Mouse (Mus musculus) urinary bladder, postnatal 25 days (tissue): ENCODE results near the gene Calhm4.
"Not testable (repeated sequence)": the region's sequence is repeated elsewhere in the genome, so short reads cannot be mapped to it uniquely, and the experiment has no call there.

Source experiments
- DNase-seq: peaks from one replicate; pipeline ENCODE4 v3.0.0; 2022; ENCODE audit warnings: low spot score

Gene Calhm4

GRCm38 (mm10) chr10:34044210-34044609 lies at the start of gene Calhm4:
Calhm4 (minus strand) TSS chr10:34044310.
- no peak for DNase-seq

GRCm38 (mm10) chr10:34091888-34092287 lies 47.8 kb upstream of the Calhm4 start:
- no peak for DNase-seq

GRCm38 (mm10) chr10:34090481-34090880 lies 46.4 kb upstream of the Calhm4 start:
- DNase-seq, result no peak

DNA sequence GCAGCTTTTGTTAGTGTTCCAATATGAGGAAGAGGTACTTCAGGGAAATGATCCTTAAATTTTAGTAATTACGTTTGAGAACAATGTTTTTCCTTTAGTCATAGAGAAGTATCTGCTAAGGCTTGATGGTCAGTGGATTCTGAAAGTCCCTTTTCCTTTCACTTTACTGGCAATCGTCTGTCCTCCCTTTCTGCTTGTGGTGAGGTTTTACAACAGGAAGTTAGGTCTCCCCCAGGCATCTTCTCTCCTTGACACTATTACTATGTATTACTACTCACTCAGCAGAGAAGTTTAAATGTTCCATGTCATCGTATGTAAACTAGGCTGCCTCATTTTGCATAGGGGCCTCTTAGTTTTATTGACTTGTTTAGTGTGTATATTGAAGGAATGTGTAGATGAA lies 45.4 kb upstream of the Calhm4 start:
- no peak for DNase-seq

- DNase-seq, result no peak
These were observed 44.4 kb upstream of the Calhm4 start for GRCm38 (mm10) chr10:34088515-34088914.

DNA sequence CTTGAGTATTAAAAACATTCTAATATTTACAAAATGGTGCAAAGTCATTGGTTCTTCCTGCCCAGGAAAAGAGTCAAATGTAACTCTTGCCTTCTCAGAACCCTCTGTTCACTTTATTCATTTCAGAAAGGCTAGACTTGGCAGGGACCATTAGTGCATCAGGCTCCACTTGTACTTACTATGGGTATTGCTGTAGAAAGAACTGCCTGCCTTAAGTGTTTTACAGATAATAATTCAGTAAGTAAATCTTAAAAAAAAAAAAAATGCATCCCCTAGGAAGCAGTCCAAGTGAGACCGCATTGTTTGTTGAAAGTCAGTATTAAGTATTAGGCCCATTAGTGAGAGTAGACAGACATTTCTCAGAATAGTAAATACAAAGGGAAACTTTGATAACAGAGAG lies 42.4 kb upstream of the Calhm4 start:
- no peak for DNase-seq

GRCm38 (mm10) chr10:34074522-34075200 lies 30.6 kb upstream of the Calhm4 start:
- no peak for DNase-seq

DNA sequence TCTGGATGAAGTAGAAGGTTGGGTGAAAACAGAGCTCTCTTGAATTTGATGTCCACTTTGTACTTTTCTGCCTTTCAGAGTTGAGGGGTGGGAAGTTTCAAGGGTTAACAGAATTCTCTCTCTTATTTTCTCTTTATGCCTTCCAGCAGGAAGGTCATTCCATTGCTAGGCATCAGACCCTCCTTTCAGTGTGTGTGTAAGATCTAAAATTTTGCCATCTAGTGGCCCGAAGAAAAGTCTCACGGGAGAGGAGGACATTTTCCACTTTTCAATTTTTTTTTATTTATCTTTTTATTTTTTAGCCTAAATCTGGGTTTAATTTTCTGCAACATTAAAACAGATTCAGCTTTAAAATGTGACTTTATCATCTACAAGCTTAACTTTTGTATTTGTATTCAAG lies 27.5 kb upstream of the Calhm4 start:
- DNase-seq, result no peak

DNA sequence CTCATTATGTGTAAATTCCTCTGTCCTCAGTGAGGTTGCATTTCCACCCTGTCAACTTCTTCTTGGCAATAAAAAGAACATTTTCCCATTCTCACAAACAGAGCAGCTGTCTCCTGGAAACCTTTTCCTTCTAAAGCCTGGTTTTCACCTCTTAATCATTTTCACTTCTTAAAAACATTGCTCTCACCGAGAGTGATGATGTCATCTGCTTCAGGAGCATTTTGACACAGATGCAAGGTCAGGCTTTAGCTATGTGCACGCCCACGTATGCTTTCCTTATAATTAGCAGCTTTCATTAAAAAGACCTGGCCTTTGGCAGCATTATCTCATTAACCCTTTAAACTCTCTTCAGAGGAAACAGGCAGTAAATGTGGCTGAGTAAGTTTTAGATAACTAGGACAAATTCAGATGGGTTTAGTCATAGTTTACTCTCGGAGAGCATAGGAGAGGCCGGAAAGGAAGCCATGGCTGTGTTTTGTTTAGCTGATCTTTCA lies 26.9 kb upstream of the Calhm4 start:
- DNase-seq, result no peak

- DNase-seq, result no peak
These were observed 25.5 kb upstream of the Calhm4 start for GRCm38 (mm10) chr10:34069606-34070005.

GRCm38 (mm10) chr10:34066591-34066990 lies 22.5 kb upstream of the Calhm4 start:
- no peak for DNase-seq

DNA sequence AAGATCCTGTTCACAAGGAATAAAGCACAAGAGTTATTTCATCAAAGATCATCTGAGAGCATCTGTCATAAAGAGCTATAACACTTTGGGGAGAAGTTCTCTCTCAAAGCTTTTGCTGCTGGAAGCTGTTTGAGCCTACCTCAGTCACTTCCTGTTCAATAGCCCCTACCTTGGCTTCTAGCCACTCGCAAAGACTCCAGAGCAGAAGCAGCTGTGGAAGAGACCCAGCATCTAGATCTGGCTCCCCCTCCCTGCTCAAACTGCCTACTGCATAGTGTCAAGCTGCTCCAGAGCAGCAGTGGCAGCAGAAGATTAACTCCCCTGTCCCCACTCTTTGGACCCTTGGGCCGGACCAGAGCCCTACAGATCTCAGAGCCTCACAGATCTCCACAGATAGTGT lies 9.9 kb upstream of the Calhm4 start:
- no peak for DNase-seq

DNA sequence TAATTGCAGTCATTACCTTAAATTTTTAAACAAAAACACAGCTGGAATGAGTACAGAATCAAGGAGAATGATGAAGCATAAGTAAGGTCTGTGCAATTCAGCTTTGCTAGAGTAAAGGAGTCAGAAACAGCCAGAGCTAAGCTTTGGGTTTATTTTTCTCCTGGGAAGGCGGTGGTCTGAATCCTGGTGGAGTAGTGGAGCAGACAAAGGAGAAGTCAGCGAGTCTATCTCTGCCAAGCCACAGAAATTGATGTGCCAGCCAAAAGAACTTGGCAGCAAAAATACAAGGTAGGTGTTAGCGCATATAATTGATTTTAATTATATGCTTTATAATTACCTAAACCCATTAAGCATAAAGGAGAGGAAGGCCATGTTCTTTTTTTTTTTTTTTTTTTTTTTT lies 6.7 kb downstream of the Calhm4 start, which contains the start of gene Trappc3l:
Gene Trappc3l (plus strand): TSS at position 197 of the 400 bp plus-strand sequence.
- no peak for DNase-seq

DNA sequence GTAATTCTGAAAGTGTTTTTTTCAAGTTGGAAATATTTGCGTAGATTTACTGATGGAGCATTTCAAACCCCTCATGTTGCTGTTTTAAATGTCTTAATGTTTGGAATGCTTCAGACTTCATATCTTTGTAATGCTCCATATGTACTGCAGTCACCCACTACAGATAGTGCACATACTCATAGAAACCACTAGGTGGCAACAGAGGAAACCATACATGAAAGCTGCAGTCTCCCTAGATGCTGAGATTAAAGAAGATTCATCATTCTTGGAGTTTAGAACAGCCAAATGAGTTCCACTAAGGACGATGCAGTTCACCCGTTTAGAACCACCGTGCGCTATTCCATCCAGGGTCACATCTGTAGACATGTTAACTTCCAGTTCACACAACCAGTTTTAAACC lies 7.5 kb downstream of the Calhm4 start:
- DNase-seq, result no peak

- DNase-seq, result peak; percentile 63
These were observed 10.3 kb downstream of the Calhm4 start for GRCm38 (mm10) chr10:34033630-34034305.

GRCm38 (mm10) chr10:34030322-34030721 lies 13.8 kb downstream of the Calhm4 start:
- DNase-seq, result no peak

- peak; percentile 92 for DNase-seq
These were observed 24.6 kb downstream of the Calhm4 start, which contains the start of gene Rwdd1 for GRCm38 (mm10) chr10:34019302-34020075. Rwdd1 (minus strand) TSS chr10:34019624.

DNA sequence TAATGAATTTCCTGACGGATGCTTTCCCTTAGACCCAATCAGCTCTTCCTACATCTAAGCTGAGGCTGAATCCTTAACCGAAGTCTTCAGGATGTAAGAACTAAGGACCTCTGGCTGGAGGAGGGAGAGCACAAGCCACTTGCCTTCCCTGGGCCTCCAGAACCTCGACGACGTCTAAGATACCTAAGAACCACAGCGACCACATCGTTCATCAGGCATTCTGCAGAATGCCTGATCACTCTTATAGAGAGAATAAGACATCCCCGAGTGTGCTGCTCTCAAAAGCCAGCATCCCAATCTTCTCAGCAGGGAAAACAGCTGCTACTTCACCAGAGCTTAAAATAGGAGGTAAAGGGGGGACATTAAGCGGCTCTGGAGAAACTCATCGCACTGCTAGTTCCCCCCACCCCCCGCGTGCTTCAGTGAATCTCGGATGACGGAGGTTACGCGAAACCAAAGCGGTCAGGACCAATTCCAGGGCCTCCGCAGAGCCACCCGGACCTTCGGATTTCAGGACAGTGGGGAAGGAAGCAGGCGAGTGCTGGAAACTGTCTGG lies 25.3 kb downstream of the Calhm4 start:
- DNase-seq, result no peak

DNA sequence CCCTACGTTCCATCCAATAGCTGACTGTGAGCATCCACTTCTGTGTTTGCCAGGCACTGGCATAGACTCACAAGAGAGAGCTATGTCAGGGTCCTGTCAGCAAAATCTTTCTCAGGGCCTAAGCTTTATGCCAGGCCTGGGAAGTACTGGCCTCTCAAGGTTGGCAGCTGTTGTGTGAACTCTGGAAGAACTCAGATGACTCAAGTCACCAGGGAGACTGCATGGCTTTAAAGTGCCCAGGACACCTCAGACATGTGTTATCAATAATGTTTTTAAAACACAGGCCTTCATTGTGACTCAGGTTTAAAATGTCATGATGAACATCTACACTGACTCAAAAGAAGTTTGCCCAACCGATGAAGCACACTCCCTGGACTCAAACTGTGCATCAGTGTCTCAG lies 30.9 kb downstream of the Calhm4 start:
- no peak for DNase-seq

- DNase-seq, result no peak
These were observed 31.5 kb downstream of the Calhm4 start for GRCm38 (mm10) chr10:34012581-34012980.

DNA sequence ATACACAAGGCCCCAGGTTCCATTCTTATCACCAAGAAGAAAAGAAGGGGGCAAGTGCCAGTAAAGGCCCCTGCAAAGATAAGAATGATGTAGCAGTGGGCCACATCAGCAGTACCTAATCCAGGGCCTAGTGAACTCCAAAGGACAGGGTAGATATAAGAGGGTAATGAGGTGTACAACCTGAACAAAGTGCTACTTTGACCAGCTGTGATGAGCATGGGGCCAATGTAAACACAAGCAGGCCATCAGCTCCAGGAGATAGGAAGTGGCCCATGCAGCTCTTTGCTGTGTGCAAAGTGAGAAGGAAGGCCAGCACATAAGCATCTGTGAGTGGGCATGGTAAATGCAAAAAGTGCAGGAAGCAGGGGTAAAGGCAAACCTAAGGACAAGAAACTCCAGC lies 45.7 kb downstream of the Calhm4 start:
- DNase-seq, result no peak

DNA sequence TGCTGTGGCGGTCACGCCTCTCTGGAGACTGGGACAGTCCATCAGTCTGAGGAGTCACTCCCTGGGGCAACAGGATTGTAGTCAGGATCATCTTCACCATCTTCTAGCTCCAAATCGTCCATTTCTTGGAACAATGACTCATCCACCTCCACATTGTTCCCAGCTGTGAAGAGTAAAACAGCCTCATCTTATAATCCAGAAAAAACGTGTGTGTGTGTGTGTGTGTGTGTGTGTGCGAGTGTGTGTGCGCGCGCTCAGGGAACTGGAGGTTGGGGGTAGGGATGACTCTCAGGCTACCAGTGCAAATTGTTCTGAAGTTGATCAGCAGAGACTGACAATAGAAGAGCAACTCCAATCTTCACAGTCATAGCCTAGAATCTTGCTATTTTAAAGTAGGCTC lies 47.4 kb downstream of the Calhm4 start:
- not testable (repeated sequence) for DNase-seq
